Mouse (Mus musculus) thymus, adult 2 months (tissue): Measurements from ENCODE around the gene Surf4. TPM values are rescaled to one million over a fixed set of nuclear protein-coding genes. Genes with fewer than 3 reads are reported as not detected.

Experiments
- DNase-seq: peaks from one replicate; pipeline ENCODE4 v3.0.0; 2021
- H3K27ac ChIP-seq: fragments of 200-500 bp; 2 replicates; pipeline ENCODE4 v1.5.1; 2012; ENCODE audit warnings: low read length, control low read depth; ENCODE audit not compliant: control insufficient read depth, insufficient read depth
- H3K27me3 ChIP-seq: fragments of 200-500 bp; 2 replicates; pipeline ENCODE4 v1.6.1; 2012; ENCODE audit warnings: mild to moderate bottlenecking, low read length, moderate library complexity, mixed read lengths; ENCODE audit not compliant: control insufficient read depth, insufficient read depth
- H3K36me3 ChIP-seq: fragments of 200-500 bp; 2 replicates; pipeline ENCODE4 v1.6.1; 2012; ENCODE audit warnings: mild to moderate bottlenecking, low read length, moderate library complexity; ENCODE audit not compliant: control insufficient read depth, insufficient read depth
- H3K4me1 ChIP-seq: fragments of 200-500 bp; replicated peaks from 2 replicates; pipeline ENCODE4 v1.6.1; 2012; ENCODE audit warnings: low read length; ENCODE audit not compliant: control insufficient read depth, insufficient read depth
- H3K4me3 ChIP-seq: fragments of 200-500 bp; 2 replicates; pipeline ENCODE4 v1.5.1; 2012; ENCODE audit warnings: mild to moderate bottlenecking, low read length, control low read depth, moderate library complexity; ENCODE audit not compliant: control insufficient read depth, insufficient read depth
- CTCF ChIP-seq: fragments of 200-500 bp; IDR thresholded peaks from 2 replicates; pipeline ENCODE4 v1.5.1; 2012; ENCODE audit warnings: mild to moderate bottlenecking, control low read depth, low read length, moderate library complexity, borderline replicate concordance; ENCODE audit not compliant: control insufficient read depth, poor library complexity, insufficient read depth; ENCODE audit errors: extremely low read depth
- POLR2A ChIP-seq: fragments of 200-500 bp; IDR thresholded peaks from 2 replicates; pipeline ENCODE4 v1.6.1; 2012; ENCODE audit warnings: mild to moderate bottlenecking, low read length, control low read depth, moderate library complexity; ENCODE audit not compliant: control insufficient read depth, poor library complexity, insufficient read depth; ENCODE audit errors: extremely low read depth
- WGBS: fragments of 180-500 bp; shearing (Covaris S2); methylation state at CpG from one replicate; pipeline ENCODE4 v1.1.7; 2018; 5-methylcytosine and 5-hydroxymethylcytosine counted together
- polyA plus RNA-seq: library from polyadenylated mRNA; depleted of rRNA; stranded (reverse); fragments of >200 nt; gene quantifications from 2 replicates; pipeline ENCODE4 v1.2.3, GENCODE M21; 2012

Gene Surf4
- polyA plus RNA-seq, 1 experiment: 410 TPM

GRCm38 (mm10) chr2:26932473-26933303 lies 1.0 kb downstream of the Surf4 start:
- no peak for DNase-seq
- H3K27ac ChIP-seq: peak overlapping the region; percentile 15; the same call in 1 of the 2 replicates
- H3K4me3 ChIP-seq: peak overlapping the region; percentile 77
- WGBS: under 1% methylated on average over 48 of the region's 49 CpGs
- H3K36me3 ChIP-seq: no peaks in the 10 kb centered on the region
- TF ChIP-seq POLR2A (no peak), CTCF (0 out of 2 replicates have a peak, but pooled peaks have one; percentile 35)
- H3K4me1 ChIP-seq: peaks cover 38% of the 10 kb centered on the region
- H3K27me3 ChIP-seq: no peaks in the 10 kb centered on the region

- H3K27ac ChIP-seq: no peak overlapping the region
- TF ChIP-seq CTCF (no peak), POLR2A (no peak)
- no peaks in the 10 kb centered on the region for H3K27me3 ChIP-seq
- peaks cover 29% of the 10 kb centered on the region for H3K4me1 ChIP-seq
- H3K36me3 ChIP-seq: peaks cover 17% of the 10 kb centered on the region
- WGBS: 17% methylated on average over 1 of the region's 1 CpGs
- H3K4me3 ChIP-seq: no peak overlapping the region
- peak; percentile 79 for DNase-seq
These were observed 3.3 kb downstream of the Surf4 start for GRCm38 (mm10) chr2:26930390-26930789.

- DNase-seq: no peak
- H3K36me3 ChIP-seq: peaks cover 42% of the 10 kb centered on the region
- no peak overlapping the region for H3K27ac ChIP-seq
- no peaks in the 10 kb centered on the region for H3K27me3 ChIP-seq
- WGBS: 93% methylated on average over 6 of the region's 6 CpGs
- no peak for TF ChIP-seq CTCF
- peaks cover 14% of the 10 kb centered on the region for H3K4me1 ChIP-seq
- no peak overlapping the region for H3K4me3 ChIP-seq
These were observed 5.8 kb downstream of the Surf4 start for GRCm38 (mm10) chr2:26927745-26928476.

- DNase-seq: no peak
- H3K36me3 ChIP-seq: peaks cover 77% of the 10 kb centered on the region
- TF ChIP-seq CTCF (no peak), POLR2A (no peak)
- no peak overlapping the region for H3K4me3 ChIP-seq
- H3K4me1 ChIP-seq: peaks cover 12% of the 10 kb centered on the region
- H3K27ac ChIP-seq: no peak overlapping the region
- no peaks in the 10 kb centered on the region for H3K27me3 ChIP-seq
- 88% methylated on average over 9 of the region's 9 CpGs for WGBS
These were observed 11.9 kb downstream of the Surf4 start for GRCm38 (mm10) chr2:26921784-26922183.

GRCm38 (mm10) chr2:26920190-26920855 lies 13.4 kb downstream of the Surf4 start:
- DNase-seq: no peak
- Histone ChIP-seq H3K27me3 (no peaks in the 10 kb centered on the region), H3K36me3 (peaks cover 63% of the 10 kb centered on the region), H3K4me3 (no peak overlapping the region), H3K27ac (no peak overlapping the region), H3K4me1 (peaks cover 20% of the 10 kb centered on the region)
- no peak for TF ChIP-seq POLR2A
- no peak for TF ChIP-seq CTCF
- WGBS: 97% methylated on average over 6 of the region's 6 CpGs

GRCm38 (mm10) chr2:26919684-26920083 lies 14.0 kb downstream of the Surf4 start:
- Histone ChIP-seq H3K4me1 (peaks cover 23% of the 10 kb centered on the region), H3K36me3 (peaks cover 56% of the 10 kb centered on the region), H3K27me3 (no peaks in the 10 kb centered on the region), H3K27ac (no peak overlapping the region), H3K4me3 (no peak overlapping the region)
- TF ChIP-seq POLR2A (no peak), CTCF (no peak)
- 94% methylated on average over 3 of the region's 3 CpGs for WGBS
- DNase-seq: no peak
